Mouse (Mus musculus): ENCODE data around the gene Dlg2. TPM values are rescaled to one million over a fixed set of nuclear protein-coding genes. Genes with fewer than 3 reads are reported as not detected.

Gene Dlg2
- polyA plus RNA-seq, 1 experiment = 0.21 TPM

DNA sequence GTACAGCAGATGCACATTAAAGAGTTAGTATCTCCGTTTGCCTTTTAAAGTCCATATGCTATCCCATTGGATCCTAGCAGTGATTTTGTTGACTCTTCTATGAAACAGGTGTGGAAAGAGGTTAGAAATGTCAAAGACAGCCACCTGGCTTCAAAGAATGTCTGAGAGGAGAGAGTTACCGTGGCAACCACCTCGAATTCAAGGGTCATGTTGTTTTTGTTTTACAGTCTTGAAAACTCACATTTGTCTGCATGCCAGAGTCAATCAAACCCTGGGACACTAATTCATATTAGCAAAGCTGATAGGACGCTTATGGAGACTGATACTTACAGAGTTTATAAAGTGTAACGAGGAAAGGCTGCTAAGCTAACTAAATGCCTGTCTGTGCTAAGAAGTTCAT is 1019.1 kb downstream of the Dlg2 start:
- no peak for DNase-seq (ENCODE audit: low read depth, low spot score)
- 49% methylated on average over 5 of the region's 5 CpGs for WGBS

DNA sequence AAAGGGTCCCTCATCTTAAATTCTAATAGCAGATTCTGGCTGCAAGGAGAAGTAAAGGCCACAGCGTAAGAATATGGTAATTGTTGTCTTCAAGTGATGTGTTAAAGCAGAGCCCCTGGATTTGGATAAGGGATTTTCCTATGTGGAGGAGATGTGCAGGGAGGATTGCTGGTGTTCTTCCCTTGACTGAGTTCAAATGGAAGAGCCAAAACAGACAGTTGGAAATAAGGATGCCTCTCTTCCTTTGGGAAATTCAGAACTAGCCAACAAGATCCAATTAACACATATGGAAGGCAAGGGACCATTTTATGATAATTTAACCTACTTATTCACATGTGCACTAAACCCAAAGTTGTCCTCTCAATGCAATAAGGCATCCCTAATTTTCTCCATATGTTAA is 1034.6 kb downstream of the Dlg2 start:
- no peak for DNase-seq (ENCODE audit: low read depth, low spot score)
- 87% methylated on average over 1 of the region's 1 CpGs for WGBS

DNA sequence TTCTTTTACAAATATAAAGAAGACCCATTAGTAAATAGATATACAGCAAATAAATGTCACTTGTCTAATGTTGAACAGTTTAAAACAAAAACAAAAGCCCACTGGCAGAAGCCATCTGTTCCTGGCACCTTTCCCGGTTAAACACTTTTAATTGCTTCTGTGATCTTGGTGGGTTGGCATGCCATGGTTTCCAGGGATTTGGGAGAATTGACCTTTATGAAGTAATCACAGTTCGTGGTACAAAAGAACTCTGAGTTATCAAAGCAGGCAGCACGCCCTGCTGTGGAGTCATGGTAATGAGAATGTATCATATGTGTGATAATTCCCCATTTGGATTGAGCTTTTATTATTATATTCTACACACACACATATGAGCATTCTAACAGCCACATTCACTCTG is 1038.0 kb downstream of the Dlg2 start:
- no peak for DNase-seq (ENCODE audit: low read depth, low spot score)
- 41% methylated on average over 3 of the region's 3 CpGs for WGBS

DNA sequence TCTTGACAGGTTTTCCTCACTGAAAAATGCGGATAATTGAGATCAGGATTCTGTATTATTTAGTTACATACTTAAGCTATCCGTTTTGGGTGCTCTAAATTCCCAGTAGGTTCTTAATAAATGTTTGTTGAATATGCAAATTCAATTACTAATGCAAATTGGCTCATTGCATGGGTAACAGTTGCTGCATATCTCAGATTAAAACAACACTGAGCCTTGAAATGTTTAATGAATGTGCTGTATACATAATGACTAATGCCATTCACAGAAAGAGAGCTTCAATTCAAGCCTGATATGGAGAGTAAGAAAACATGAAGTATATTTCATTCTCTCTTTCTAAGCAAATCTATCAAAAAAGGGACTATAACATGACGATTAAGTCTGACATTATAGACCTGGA is 1039.8 kb downstream of the Dlg2 start:
- WGBS = 69% methylated on average over 3 of the region's 3 CpGs
- no peak for DNase-seq (ENCODE audit: low read depth, low spot score)

GRCm38 (mm10) chr7:91525859-91526258 is 1049.4 kb downstream of the Dlg2 start:
- DNase-seq (ENCODE audit: low read depth, low spot score) = no peak
- 78% methylated on average over 1 of the region's 1 CpGs for WGBS

- DNase-seq (ENCODE audit: low read depth, low spot score) = no peak
- WGBS = 3% methylated on average over 29 of the region's 29 CpGs
Observed at GRCm38 (mm10) chr7:91542597-91543285, 1066.3 kb downstream of the Dlg2 start.

- DNase-seq (ENCODE audit: low read depth, low spot score) = no peak
- 21% methylated on average over 4 of the region's 4 CpGs for WGBS
Observed at GRCm38 (mm10) chr7:91543286-91543650, 1066.8 kb downstream of the Dlg2 start.

GRCm38 (mm10) chr7:91544600-91544999 is 1068.1 kb downstream of the Dlg2 start:
- no peak for DNase-seq (ENCODE audit: low read depth, low spot score)

GRCm38 (mm10) chr7:91548796-91549195 is 1072.3 kb downstream of the Dlg2 start:
- WGBS = 31% methylated on average over 1 of the region's 1 CpGs
- DNase-seq (ENCODE audit: low read depth, low spot score) = no peak

More at GRCm38 (mm10) chr7:91544600-91544999, 1068.1 kb downstream of the Dlg2 start:
- 61% methylated on average over 3 of the region's 3 CpGs for WGBS

DNA sequence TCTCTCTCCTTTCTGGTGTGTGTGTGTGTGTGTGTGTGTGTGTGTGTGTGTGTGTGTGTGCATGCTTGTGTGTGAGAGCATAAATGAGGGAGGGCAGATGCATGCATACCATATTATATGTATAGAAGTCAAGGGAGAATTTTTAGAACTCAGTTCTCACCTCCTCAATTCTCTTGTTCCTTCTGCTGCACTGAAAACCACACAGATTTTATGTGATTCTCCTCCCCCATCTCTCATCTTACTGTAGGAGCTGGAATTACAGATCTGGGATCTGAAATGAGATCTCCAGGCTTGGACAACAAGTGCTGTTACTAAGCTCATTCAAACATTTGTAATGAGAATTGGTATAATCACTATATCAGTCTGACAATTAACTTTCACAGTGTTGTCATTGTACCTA is 1081.1 kb downstream of the Dlg2 start:
- DNase-seq (ENCODE audit: low read depth, low spot score) = no peak

GRCm38 (mm10) chr7:91567423-91567822 is 1091.0 kb downstream of the Dlg2 start:
- DNase-seq (ENCODE audit: low read depth, low spot score) = no peak

DNA sequence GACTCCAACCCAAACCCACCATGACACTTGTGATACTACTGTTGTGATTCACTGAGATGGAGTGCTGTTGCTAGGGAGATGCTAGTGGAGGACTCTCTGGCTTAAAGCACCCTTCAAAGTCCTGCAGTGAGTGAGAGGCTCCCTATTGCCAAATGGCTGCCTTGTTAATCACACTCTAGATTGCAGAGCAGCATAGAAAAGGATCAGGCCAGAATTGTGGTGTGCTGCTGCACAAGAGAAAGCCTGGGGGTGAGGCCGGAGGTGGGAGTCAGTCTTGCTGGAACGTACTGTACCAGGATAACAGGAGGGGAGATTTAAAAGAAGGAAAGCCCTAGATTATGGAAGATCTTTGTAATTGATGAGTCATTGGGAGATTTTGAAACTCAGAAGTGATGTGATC is 1094.5 kb downstream of the Dlg2 start:
- DNase-seq (ENCODE audit: low read depth, low spot score) = no peak
- WGBS = 89% methylated on average over 2 of the region's 2 CpGs

DNA sequence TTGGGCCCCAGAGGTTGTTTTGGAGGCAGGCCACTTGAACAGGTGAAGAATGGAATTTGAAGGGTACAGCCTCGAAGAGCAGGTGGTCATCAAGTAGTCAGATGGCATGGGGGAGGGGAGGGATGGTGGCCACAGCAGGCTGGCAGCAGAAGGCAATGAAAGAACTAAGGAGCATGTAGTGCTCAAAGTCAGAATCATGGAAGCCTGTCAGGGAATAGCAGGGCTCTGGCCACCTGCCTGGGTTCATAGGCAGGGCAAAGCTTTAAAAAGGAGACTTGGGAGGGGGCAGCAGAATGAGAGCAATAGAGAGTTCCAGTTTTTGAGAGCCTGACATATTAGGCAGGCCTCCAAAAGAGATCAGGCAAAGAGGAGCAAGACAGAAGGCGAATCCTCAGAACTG is 1096.2 kb downstream of the Dlg2 start:
- no peak for DNase-seq (ENCODE audit: low read depth, low spot score)
- 55% methylated on average over 2 of the region's 2 CpGs for WGBS

GRCm38 (mm10) chr7:91573321-91573720 is 1096.8 kb downstream of the Dlg2 start:
- DNase-seq (ENCODE audit: low read depth, low spot score) = no peak

GRCm38 (mm10) chr7:91576216-91576615 is 1099.7 kb downstream of the Dlg2 start:
- 82% methylated on average over 6 of the region's 6 CpGs for WGBS
- DNase-seq (ENCODE audit: low read depth, low spot score) = no peak

DNA sequence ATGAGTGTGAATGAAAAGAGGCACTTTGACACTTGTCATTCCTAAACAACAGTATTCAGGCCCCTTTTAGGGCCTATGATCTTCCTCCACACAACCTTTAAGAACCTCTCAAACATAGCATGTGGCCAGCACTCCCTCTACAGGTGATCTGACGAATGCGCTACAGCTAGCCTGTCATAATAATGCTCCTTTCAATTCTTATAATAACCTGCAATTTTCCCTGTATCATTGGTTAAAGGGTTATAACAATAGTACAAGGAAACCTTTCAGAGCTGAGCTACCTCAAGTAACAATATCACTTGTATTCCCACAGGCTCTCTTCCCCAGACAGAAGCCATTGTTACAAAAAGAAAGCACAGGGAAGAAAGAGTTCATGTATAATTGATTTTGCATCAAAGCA is 1105.7 kb downstream of the Dlg2 start:
- WGBS = 76% methylated on average over 2 of the region's 2 CpGs
- no peak for DNase-seq (ENCODE audit: low read depth, low spot score)

GRCm38 (mm10) chr7:91583566-91583965 is 1107.1 kb downstream of the Dlg2 start:
- WGBS = 32% methylated on average over 1 of the region's 1 CpGs
- DNase-seq (ENCODE audit: low read depth, low spot score) = no peak

- 44% methylated on average over 5 of the region's 5 CpGs for WGBS
- DNase-seq (ENCODE audit: low read depth, low spot score) = no peak
Observed at GRCm38 (mm10) chr7:91591261-91592170, 1115.0 kb downstream of the Dlg2 start.

DNA sequence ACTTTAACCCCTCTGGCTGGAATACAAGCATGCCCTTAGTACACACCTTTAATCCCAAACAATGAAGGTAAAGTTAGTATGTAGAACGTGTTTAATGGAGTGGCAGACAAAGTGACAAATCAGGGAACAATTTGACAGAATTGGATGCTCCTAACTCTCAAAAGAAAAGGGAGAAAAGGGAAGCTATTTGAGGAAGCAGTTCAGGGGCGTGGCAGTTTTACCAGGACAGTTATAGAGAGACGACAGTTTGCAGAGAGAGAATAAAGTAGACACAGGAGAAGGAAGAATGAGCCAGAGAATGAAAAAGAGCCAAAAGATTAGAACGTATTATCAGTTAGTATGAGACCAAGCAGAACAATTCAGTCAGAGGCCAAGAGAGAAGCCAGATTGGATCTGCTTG is 1122.1 kb downstream of the Dlg2 start:
- DNase-seq (ENCODE audit: low read depth, low spot score) = no peak
- WGBS = 35% methylated on average over 4 of the region's 4 CpGs

GRCm38 (mm10) chr7:91601307-91601706 is 1124.8 kb downstream of the Dlg2 start:
- DNase-seq (ENCODE audit: low read depth, low spot score) = no peak

GRCm38 (mm10) chr7:91603561-91603960 is 1127.1 kb downstream of the Dlg2 start:
- WGBS = 72% methylated on average over 4 of the region's 4 CpGs
- DNase-seq (ENCODE audit: low read depth, low spot score) = no peak

Measured in large intestine, adult 2 months (tissue).